Mouse (Mus musculus) right cerebral cortex, postnatal 14 days (tissue): ENCODE measurements at regions not wholly inside any gene's neighbourhood (a gene's known extent, or its start where the extent isn't known, plus 50 kb on each side); places are given as distances from the start of the nearest gene placed in this dataset.

ENCODE experiments used
- DNase-seq: peaks from one replicate; pipeline ENCODE4 v3.0.0; 2022

DNA sequence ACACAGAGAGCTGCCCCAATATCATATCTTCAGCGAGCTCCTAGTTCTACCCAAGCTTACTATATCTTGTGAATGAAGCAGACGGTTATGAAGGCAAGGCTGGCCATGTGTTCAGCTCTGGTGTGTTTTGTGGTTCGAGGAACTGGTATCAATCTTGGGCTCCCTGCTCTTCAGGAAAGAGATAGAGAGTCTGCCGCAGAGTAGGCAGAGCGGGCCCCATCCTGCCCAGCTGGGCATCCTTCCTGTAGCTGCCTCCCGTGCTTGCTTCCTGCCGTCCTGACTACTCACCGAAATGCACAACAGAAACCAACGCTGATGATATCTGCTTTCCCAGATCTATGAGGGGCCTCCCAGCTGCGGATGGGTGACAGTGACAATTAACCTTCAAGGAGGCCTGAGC lies 60.3 kb downstream of the Snrpe start:
- no peak for DNase-seq

GRCm38 (mm10) chr1:133548971-133549370 lies 61.1 kb downstream of the Snrpe start:
- no peak for DNase-seq

- DNase-seq: no peak
These were observed 62.5 kb downstream of the Snrpe start for GRCm38 (mm10) chr1:133547541-133547940.

- DNase-seq: no peak
These were observed 65.1 kb downstream of the Snrpe start for GRCm38 (mm10) chr1:133544996-133545395.

DNA sequence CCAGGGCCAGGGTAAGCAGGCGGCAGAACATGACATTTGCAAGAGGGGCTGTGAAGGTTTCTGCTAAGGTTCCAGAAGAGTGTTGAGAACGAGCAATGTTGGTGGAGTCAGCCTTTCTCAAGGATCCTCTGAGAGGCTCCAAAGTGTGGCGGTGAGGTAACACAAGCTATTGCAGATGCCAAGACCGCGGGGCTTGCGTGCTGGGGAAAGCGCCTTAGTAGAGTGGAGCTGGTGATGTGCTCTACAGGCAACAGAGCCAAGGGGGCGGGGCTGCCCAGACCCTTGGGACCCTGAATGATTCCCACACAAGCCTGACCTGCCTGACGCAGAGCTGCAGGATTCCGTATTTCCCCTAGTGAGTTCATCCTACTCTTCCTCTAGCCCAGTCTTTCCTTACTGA lies 66.3 kb downstream of the Snrpe start:
- no peak for DNase-seq

DNA sequence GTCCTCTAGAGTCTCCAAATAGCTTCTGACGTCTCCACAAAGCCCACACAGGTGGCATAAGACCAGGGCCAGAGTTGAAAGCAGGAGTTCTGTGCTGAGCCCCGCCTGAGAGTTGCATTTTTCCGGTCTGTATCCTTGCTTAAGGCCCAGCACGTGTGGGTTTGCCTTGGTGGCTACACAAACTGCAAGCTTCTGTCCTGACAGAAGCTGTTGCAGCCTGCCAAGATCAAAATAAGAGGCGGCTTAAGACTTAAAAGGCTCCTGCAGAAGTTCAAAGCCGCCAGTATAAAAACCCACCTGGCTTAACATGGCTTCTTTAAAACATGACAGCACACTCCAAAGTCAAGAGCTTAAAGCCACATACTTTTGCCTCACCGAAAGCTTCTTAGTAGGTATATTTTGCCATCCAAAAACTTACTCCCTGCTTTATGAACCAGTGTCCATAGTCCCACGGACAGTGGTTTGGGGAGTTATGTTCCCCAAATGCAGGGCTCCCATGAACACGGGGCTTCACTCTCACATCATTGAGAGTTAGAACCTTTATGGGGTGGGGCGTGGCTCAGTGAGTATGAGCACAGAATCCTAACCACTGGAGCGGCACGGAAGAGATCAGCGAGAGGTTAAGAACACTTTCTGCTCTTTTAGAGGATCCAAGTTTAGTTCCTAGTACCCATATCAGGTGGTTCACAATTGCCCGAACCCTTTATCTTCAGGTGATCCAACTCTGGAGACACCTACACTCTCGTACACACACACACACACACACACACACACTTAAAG lies 67.9 kb downstream of the Snrpe start:
- no peak for DNase-seq

DNA sequence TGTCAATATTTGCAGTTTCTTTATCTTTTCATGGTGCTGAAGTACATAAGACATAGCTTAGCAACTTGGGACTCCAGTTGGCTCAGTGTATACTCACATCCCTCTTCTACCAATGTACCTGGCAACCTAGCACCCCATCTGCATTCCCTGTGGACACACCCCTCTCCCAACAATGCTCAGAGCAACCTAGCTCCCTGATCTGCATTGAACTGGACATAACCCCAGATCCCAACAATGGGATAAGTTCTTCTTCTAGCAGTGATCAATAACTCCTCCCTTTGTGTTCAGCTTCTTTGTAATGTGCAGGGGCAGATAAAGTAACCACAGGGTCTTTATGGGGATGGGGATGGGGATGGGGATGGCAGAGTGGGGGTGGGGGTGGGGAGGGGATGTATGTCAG lies 79.4 kb downstream of the Snrpe start:
- no peak for DNase-seq

DNA sequence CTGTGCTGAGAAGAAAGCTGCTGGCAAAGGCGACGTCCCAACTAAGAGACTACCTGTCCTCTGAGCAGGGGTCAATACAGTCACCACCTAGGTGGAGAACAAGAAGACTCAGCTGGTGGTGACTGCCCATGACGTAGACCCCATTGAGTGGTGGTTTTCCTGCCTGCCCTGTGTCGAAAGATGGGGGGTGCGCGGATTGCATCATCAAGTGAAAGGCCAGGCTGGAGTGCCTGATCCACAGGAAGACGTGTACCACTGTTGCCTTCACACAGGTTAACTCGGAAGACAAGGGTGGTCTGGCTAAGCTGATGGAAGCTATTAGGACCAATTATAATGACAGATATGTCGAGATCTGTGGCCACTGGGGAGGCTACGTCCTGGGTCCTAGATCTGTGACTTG lies 80.3 kb downstream of the Snrpe start:
- DNase-seq: no peak

DNA sequence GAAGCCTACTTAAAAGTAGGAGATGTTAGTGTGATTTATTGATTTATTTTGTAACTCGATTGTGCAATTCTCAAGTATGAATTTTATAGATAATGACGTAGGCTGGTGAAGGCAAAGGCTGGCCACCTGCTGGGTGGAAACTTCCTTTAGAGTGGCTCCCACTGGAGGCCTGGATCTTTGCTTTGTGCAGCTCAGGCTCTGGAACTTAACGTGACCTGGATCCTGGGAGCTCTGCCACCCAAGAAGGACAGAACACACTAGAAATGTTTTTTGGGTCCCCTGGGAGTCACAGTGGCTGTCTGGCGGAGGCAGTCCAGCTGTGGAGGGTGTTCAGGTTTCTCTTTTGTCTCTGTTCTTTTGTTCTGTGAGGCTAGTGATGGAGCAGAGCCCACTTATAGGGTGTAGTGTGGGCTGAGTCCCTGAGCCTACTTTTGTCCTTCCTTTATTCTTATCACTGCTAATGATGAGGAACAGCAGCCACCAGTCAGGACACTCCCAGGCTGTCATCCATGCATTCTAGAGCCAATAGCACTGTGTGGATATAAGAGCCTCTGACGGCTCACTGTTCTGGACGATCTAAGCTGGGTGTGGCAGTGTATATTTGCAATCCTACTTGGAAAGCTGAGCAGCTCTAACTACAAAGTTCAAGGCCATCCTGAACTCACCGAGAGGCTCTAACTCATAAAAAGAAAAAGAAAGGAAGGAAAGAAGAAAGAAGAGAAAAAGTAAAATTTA lies 82.3 kb downstream of the Snrpe start:
- no peak for DNase-seq

DNA sequence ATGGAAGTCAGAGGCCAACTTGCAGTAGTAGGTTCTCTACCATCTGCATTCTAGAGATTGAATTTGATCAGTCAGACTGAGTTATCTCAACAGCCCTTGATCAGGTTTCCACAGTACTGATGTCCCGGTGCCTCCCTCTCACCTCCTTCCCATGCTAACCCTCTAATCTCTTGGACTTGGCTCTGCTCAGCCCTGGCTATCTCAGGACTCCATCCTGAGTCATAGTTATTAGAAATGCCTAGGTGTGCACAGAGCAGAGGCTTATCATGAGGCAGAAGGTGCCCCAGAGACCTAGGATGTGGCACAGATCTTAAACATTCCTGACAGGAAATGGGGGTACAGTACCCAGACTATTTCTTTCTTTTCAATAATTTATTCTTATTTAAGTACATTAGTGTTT lies 87.3 kb downstream of the Snrpe start:
- no peak for DNase-seq

DNA sequence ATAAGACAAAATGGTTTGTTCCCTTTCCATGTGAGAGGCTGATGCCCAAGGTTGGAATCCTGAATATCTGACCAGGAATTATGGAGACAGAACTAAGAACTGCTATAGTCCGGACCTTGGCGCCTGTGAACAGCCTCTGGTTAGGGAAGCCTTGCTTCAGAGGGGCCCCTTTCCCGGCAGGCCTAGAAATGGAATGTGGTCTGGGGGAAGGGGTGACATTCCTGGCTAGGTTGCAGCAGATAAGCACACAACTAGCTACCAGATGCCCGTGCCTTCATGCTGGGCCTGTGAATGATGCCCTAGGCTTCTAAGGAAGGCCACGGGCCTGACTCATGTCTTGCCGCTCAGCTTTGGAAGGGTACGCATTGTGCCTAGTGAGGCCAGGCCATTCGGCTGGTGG lies 89.4 kb downstream of the Snrpe start:
- no peak for DNase-seq

DNA sequence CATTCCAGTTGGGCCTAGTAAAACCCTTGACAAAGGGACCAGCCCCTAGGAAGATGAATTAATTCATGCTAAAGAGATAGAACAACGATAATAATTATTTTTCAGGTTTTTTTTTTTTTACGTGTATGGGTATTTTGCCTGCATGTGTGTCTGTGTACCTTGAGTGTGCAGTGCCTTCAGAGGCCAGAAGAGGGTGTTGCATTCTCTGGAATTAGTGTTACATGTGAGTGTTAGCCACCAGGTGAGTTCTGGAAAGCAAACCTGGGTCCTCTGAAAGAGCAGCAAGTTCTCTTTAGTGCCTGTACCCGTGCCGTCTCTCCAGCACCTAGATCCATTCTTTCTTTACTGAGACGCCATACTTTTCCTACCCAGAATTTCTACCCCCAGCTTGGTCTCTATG lies 92.8 kb upstream of the Sox13 start:
- DNase-seq: no peak

- DNase-seq: no peak
These were observed 79.9 kb upstream of the Sox13 start for GRCm38 (mm10) chr1:133504116-133504515.

DNA sequence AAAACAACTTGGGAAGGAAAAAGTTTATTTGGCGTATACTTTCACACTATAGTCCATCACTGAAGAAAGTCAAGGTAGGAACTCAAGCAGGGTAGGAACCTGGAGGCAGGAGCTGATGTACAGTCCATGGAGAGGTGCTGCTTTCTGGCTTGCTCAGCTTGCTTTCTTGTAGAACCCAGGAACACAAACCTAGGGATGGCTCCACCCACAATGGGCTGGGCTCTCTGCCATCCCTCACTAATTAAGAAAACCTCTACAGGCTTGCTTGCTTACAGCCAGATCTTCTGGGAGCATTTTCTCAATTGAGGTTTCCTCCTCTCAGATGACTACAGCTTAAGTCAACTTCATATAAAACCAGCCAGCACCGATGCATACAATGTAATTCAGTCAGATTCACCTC lies 79.2 kb upstream of the Sox13 start:
- no peak for DNase-seq

DNA sequence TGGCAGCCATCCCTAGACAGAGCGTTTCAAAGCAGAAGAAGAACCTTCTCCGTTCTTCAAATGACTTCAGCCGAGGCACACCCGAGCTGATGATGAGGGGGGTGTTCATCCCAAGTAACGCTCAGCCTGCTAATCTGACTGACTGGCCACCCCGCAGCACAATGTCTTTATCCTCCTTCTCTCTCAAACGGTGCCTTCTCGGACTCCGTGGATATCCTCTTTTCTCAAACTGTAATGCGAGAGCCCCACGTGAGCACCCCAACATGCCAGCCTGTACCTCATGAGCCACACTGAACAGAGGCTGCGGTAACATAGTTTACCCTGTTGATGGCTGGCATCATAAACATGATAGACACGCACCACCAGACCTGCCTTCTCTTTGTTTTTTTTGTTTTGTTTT lies 76.8 kb upstream of the Sox13 start:
- no peak for DNase-seq

DNA sequence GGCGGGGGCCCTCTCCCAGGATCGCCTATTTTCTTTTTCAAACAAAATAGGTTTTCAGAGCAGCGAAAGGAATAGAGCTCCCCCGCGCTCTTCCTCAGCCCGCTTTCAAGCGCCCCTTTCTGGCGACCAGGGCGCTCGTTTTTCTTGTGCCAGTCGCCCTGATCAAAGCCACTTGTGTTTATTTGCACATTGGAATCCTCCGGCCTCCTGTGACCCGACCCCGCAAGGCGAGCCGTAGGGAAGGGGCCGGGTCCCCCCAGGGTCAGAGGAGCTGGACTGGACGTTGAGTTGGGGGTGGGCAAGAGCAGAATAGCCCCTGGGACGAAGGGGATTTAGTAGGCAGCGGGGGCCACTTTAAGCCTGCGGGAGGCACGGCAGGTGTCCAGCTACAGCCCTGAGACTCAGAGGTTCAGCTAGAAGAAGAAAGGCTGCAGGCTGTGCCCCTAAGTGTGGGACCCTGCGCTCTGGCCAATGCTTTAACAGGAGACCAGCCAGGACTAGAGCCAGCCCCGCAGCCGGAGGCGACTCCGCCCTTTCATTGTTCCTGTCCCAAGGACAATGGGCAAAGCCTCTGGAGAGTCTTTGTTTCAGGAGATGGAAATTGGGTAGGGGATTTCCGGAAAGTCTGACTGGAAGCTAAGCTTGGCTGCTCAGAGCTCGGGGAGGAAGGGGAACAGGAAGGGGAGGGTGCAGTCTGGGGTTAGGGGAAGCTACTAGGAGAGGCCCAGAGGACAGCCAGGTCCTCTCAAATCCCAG lies 69.0 kb upstream of the Sox13 start:
- DNase-seq: peak; percentile 15

DNA sequence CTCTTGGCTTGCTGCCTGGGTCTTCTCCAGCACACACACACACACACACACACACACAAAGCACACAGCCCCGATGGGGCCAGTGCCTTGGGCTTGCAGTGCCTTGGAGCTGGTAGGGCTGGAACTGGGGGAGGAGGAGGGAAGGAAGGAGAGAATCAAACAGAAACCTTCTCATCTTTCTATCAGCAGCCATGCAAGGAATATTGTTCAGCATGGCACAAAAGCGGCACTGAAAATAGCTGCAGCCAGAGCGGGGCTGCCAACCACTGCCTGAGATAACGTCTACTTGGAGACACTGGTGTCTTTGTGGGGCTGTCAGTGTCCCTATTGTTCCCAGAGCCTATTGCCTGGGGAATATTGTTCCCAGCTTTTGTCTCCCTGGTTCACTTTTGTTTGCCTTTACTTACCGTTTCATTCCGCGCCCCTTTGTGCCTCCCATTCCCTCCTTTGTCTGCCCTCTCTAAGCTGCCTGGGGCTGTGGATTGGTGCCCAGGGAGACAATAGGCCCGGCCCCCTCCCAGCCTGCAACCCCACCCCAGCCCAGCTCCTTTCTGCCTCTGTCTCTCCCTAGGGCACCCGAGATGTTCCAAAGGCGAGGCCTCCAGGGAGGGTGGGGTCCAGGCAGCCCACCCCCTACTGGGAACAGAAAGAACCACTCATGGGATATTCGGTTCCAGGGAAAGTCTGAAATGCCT lies 68.3 kb upstream of the Sox13 start:
- peak; percentile 10 for DNase-seq

DNA sequence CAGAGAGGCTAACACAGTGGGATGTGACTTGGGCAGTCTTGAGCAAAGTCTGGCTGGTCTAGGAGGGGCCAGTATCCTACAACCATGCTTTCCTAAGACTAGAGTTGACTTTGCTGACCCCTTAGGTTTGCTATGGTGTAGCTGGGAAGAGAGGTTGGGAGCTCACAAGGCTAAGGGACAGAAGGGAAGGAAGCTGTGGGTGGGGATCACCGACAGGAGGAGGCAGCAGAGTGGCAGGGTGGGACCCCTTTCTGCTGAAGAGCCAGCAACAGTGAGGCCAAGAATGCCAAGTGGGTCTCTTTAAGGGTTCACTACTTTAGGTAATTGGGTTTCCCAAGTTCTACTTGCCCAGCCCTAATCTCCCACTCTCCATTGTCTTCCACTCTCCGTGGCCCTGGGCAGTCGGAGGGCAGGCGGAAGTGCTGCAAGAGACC lies 67.7 kb upstream of the Sox13 start:
- DNase-seq: no peak

DNA sequence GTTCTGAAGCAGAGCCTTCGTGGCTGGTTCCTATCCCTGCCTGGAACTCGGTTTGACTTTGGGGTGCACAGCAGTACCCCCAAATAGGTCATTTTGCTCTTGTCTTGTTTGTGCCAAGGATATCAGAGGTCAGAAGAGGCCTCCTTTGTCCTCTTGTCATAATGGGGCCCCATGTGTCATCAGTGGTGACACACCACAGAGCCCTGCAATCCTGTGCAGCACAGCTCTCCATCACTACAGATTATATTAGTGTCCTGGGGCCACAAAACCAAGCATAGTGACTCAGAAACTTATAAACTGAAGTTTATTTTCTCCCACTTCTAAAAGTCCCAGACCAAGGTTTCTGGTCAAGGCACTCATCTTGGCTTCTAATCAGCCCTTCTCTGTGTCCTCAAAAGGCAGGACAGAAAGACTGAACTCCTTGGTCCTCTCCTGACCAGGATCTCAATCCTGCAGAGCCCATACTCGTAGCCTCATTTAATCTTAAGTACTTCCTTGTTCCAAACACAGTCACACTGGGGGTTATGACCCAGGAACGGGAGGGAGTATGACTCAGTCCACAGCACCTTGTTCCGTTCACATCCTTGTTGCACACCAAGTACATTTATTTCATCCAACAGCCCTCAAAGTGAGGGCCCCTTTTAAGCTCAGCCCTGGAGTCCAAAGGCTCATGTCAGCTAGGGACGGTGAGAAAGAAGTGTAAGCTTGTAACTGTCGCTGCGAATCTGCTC lies 63.2 kb upstream of the Sox13 start:
- no peak for DNase-seq

DNA sequence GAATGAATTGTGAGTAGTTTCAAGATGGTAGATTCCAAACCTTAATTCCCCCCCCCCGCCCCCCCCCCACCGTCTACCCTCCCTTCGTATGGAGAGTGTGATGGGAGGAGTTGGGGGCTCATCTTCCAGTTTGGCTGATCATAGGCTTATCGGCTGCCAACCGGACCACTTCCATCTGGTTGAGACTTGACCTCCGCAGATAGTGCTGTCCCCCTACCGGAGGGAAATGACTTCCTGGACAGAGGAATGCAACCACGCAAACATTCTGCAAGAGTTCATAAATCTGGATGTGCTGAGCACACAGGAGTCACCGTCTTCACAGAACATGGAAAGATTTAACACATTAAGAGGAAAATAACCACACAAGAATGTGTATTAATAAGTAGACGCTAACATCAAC lies 62.2 kb upstream of the Sox13 start:
- DNase-seq: no peak

- DNase-seq: no peak
These were observed 58.7 kb upstream of the Sox13 start for GRCm38 (mm10) chr1:133482891-133483290.

DNA sequence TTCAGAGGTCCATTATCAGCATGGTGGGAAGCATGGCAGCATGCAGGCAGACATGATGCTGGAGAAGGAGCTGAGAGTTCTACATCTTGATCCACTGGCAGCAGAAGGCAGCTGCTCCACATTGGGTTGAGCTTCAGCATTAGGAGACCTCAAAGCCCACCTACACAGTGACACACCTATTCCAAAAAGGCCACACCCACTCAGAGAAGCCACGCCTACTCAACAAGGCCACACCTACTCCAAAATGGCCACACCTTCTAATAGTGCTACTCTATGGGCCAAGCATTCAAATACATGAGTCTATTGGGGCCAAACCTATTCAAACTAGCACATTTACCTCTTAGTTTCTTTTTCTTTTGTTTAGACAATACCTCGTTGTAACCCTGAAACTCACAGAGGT lies 50.4 kb upstream of the Sox13 start:
- no peak for DNase-seq
